In genomic region chr11:93852546-93852945, GRCm38 (mm10) we compare ENCODE assay signal across 22 mouse cellular contexts. TPM values are rescaled to one million over a fixed set of nuclear protein-coding genes. Genes with fewer than 3 reads are reported as not detected.
DNase-seq lines count a peak whose midpoint lies in the region; ATAC-seq lines count a peak whose summit lies in the region.
"Had no signal": no experiment of that assay in that cellular context is flagged by ENCODE, and none has a peak within 500 bp of the region (broad histone marks: within the 10 kb centered on the region; RNA-seq: fewer than 3 reads in every experiment).

No protein-coding gene starts in this region.

- peak; percentile 48; the same call in 1 of the 2 replicates for ATAC-seq in frontal cortex, adult (ENCODE audit: low TSS enrichment)
- ATAC-seq: activated CD4-positive, CD25-positive, alpha-beta regulatory T cell, adult 4 months; CD4-positive, CD25-positive, alpha-beta regulatory T cell, adult 4 months; forebrain, embryonic 13.5 days; forebrain, embryonic 15.5 days; forebrain, postnatal 0 days; Patski had no signal

- DNase-seq in frontal cortex, postnatal 10 days (ENCODE audit: low spot score in 2 of 2): no peak
- DNase-seq in brain, adult 2 months (ENCODE audit: low read depth, low spot score): peak; percentile 67
- DNase-seq in telencephalon, adult 2 months (ENCODE audit: low read depth, low spot score): peak; percentile 41
- no peak for DNase-seq in layer of hippocampus, postnatal 14 days (ENCODE audit: low spot score in 2 of 2)
- DNase-seq: adrenal gland, adult 8-10 months; adrenal gland, postnatal 14 days; adrenal gland, postnatal 36 days; B cell, adult 2 months; cerebellum, adult 11 months; cerebellum, adult 18-20 months; cerebellum, adult 8-10 months; cerebellum, adult 9-11 months; cerebellum, postnatal 14 days; cerebellum, postnatal 36 days; embryo, embryonic 11 days; forebrain, postnatal 0 days had no signal

RNA-seq across cellular contexts. Expression of gene Utp18, which starts 33.0 kb away (rescaled TPM):
- total RNA-seq in layer of hippocampus, postnatal 14 days (2021): 10 to 100 TPM; 23.3 to 25.8 TPM

RNA-seq across cellular contexts. Expression of gene Mbtd1, which starts 33.1 kb away (rescaled TPM):
- total RNA-seq in layer of hippocampus, postnatal 14 days (2021): 10 to 100 TPM; 34.8 to 36.8 TPM

Comparison
In these comparisons a context has a peak if more than half of its experiments do, and no peak if none do; other contexts are left out.
1. DNase-seq: peak in brain, adult 2 months (single experiment) and telencephalon, adult 2 months (single experiment); none in frontal cortex, postnatal 10 days (0 of 2) and layer of hippocampus, postnatal 14 days (0 of 2).